Mouse (Mus musculus) intestine, embryonic 16.5 days (tissue): ENCODE results near the gene Sptbn2. TPM values are rescaled to one million over a fixed set of nuclear protein-coding genes. Genes with fewer than 3 reads are reported as not detected.

Experiments used
- ATAC-seq: fragments of 200-750 bp; cut with Nextera tagmentation; 2 replicates; pipeline ENCODE4 v1.8.0; 2017; ENCODE audit warnings: moderate TSS enrichment, moderate library complexity
- H3K27ac ChIP-seq: fragments of 300-500 bp; sonication (generic); 2 replicates; pipeline ENCODE4 v1.5.1; 2014; ENCODE audit warnings: mild to moderate bottlenecking, low read length
- H3K27me3 ChIP-seq: fragments of 300-500 bp; sonication (generic); replicated peaks from 2 replicates; pipeline ENCODE4 v1.6.1; 2014; ENCODE audit warnings: low read length, control low read depth, mixed read lengths; ENCODE audit not compliant: control insufficient read depth, insufficient read depth
- H3K36me3 ChIP-seq: fragments of 300-500 bp; sonication (generic); 2 replicates; pipeline ENCODE4 v1.6.1; 2014; ENCODE audit warnings: low read length, control low read depth; ENCODE audit not compliant: control insufficient read depth, insufficient read depth
- H3K4me1 ChIP-seq: fragments of 300-500 bp; sonication (generic); 2 replicates; pipeline ENCODE4 v1.6.1; 2014; ENCODE audit warnings: low read length, control low read depth, mixed read lengths; ENCODE audit not compliant: control insufficient read depth, insufficient read depth
- H3K4me2 ChIP-seq: fragments of 300-500 bp; sonication (generic); 2 replicates; pipeline ENCODE4 v1.6.1; 2014; ENCODE audit warnings: low read depth, low read length, control low read depth
- H3K4me3 ChIP-seq: fragments of 300-500 bp; sonication (generic); 2 replicates; pipeline ENCODE4 v1.5.1; 2014; ENCODE audit warnings: mild to moderate bottlenecking, low read length
- H3K9ac ChIP-seq: fragments of 300-500 bp; sonication (generic); 2 replicates; pipeline ENCODE4 v1.6.1; 2014; ENCODE audit warnings: low read depth, low read length
- H3K9me3 ChIP-seq: fragments of 300-500 bp; sonication (generic); 2 replicates; pipeline ENCODE4 v1.6.1; 2016; ENCODE audit warnings: low read length, control low read depth; ENCODE audit not compliant: control insufficient read depth
- WGBS: fragments of 180-500 bp; shearing (Covaris S2); extraction: QIAGEN DNeasy Blood & Tissue Kit; methylation state at CpG from one replicate; pipeline ENCODE4 v1.1.7; 2014; 5-methylcytosine and 5-hydroxymethylcytosine counted together
- polyA plus RNA-seq: library from polyadenylated mRNA; unstranded; fragments of >200 nt; fragmentation: Nextera tagmentation; extraction: Ambion mirVana; gene quantifications from 2 replicates; pipeline ENCODE4 v1.2.1, GENCODE M21; 2015

The Sptbn2 gene
- polyA plus RNA-seq, 1 experiment from 2014 or later: 0.77 TPM

GRCm38 (mm10) chr19:4718716-4719115 is 7.7 kb downstream of the Sptbn2 start:
- WGBS: 26% methylated on average over 12 of the region's 12 CpGs
- H3K4me3 ChIP-seq: no peak overlapping the region
- H3K27ac ChIP-seq: no peak overlapping the region

GRCm38 (mm10) chr19:4719351-4719764 is 8.4 kb downstream of the Sptbn2 start:
- Histone ChIP-seq H3K9me3 (no peaks in the 10 kb centered on the region), H3K27ac (0 out of 2 replicates have a peak overlapping the region, but pooled peaks have one; percentile 21), H3K4me3 (no peak overlapping the region), H3K27me3 (peaks cover 3% of the 10 kb centered on the region; the same call in 1 of the 2 replicates), H3K4me1 (peaks cover 8% of the 10 kb centered on the region; the same call in 1 of the 2 replicates), H3K36me3 (no peaks in the 10 kb centered on the region), H3K9ac (no peak overlapping the region), H3K4me2 (no peak overlapping the region)
- peak; percentile 79 for ATAC-seq
- WGBS: 22% methylated on average over 5 of the region's 5 CpGs

More at GRCm38 (mm10) chr19:4718716-4719115, 7.7 kb downstream of the Sptbn2 start:
- no peak for ATAC-seq
- Histone ChIP-seq H3K9ac (no peak overlapping the region), H3K36me3 (no peaks in the 10 kb centered on the region), H3K27me3 (peaks cover 8% of the 10 kb centered on the region), H3K4me2 (no peak overlapping the region; the same call in 1 of the 2 replicates), H3K9me3 (no peaks in the 10 kb centered on the region), H3K4me1 (peaks cover 8% of the 10 kb centered on the region; the same call in 1 of the 2 replicates)

- 77% methylated on average over 15 of the region's 15 CpGs for WGBS
- Histone ChIP-seq H3K9me3 (no peaks in the 10 kb centered on the region), H3K27ac (no peak overlapping the region), H3K4me1 (peaks cover 8% of the 10 kb centered on the region; the same call in 1 of the 2 replicates), H3K36me3 (no peaks in the 10 kb centered on the region), H3K4me3 (peak overlapping the region; percentile 40), H3K4me2 (peak overlapping the region; percentile 51), H3K9ac (peak overlapping the region; percentile 58; the same call in 1 of the 2 replicates), H3K27me3 (no peaks in the 10 kb centered on the region)
- no peak for ATAC-seq
Observed at GRCm38 (mm10) chr19:4720112-4720511, 9.1 kb downstream of the Sptbn2 start.

GRCm38 (mm10) chr19:4720671-4721244 is 9.8 kb downstream of the Sptbn2 start:
- Histone ChIP-seq H3K36me3 (no peaks in the 10 kb centered on the region), H3K4me2 (peak overlapping the region; percentile 51), H3K4me3 (peak overlapping the region; percentile 40), H3K9ac (peak overlapping the region; percentile 58), H3K27me3 (no peaks in the 10 kb centered on the region), H3K27ac (peak overlapping the region; percentile 41; the same call in 1 of the 2 replicates), H3K9me3 (no peaks in the 10 kb centered on the region), H3K4me1 (peaks cover 8% of the 10 kb centered on the region; the same call in 1 of the 2 replicates)
- WGBS: 17% methylated on average over 11 of the region's 11 CpGs
- peak; percentile 86 for ATAC-seq

- no peak overlapping the region for H3K4me3 ChIP-seq
- H3K36me3 ChIP-seq: no peaks in the 10 kb centered on the region
- no peaks in the 10 kb centered on the region for H3K27me3 ChIP-seq
- no peak overlapping the region for H3K4me2 ChIP-seq
- ATAC-seq: no peak
- H3K27ac ChIP-seq: no peak overlapping the region
- no peak overlapping the region for H3K9ac ChIP-seq
- WGBS: 84% methylated on average over 9 of the region's 9 CpGs
- H3K9me3 ChIP-seq: no peaks in the 10 kb centered on the region
- no peaks in the 10 kb centered on the region for H3K4me1 ChIP-seq
Observed at GRCm38 (mm10) chr19:4729186-4729585, 18.2 kb downstream of the Sptbn2 start.

GRCm38 (mm10) chr19:4733052-4733451 is 22.1 kb downstream of the Sptbn2 start:
- Histone ChIP-seq H3K4me1 (no peaks in the 10 kb centered on the region), H3K4me3 (no peak overlapping the region), H3K4me2 (no peak overlapping the region), H3K27ac (no peak overlapping the region), H3K9me3 (no peaks in the 10 kb centered on the region), H3K36me3 (no peaks in the 10 kb centered on the region), H3K9ac (no peak overlapping the region), H3K27me3 (no peaks in the 10 kb centered on the region)
- 86% methylated on average over 3 of the region's 3 CpGs for WGBS
- no peak for ATAC-seq

- 85% methylated on average over 13 of the region's 13 CpGs for WGBS
- H3K4me2 ChIP-seq: no peak overlapping the region
- H3K27ac ChIP-seq: no peak overlapping the region
- no peak overlapping the region for H3K4me3 ChIP-seq
- no peaks in the 10 kb centered on the region for H3K27me3 ChIP-seq
- no peaks in the 10 kb centered on the region for H3K36me3 ChIP-seq
- H3K9ac ChIP-seq: no peak overlapping the region
- H3K9me3 ChIP-seq: no peaks in the 10 kb centered on the region
- ATAC-seq: no peak
- H3K4me1 ChIP-seq: no peaks in the 10 kb centered on the region
Observed at GRCm38 (mm10) chr19:4737866-4738265, 26.9 kb downstream of the Sptbn2 start.

- Histone ChIP-seq H3K9ac (no peak overlapping the region), H3K27me3 (no peaks in the 10 kb centered on the region), H3K4me1 (no peaks in the 10 kb centered on the region), H3K4me3 (no peak overlapping the region), H3K9me3 (no peaks in the 10 kb centered on the region), H3K36me3 (no peaks in the 10 kb centered on the region), H3K27ac (no peak overlapping the region), H3K4me2 (no peak overlapping the region)
- no peak for ATAC-seq
- 92% methylated on average over 11 of the region's 11 CpGs for WGBS
Observed at GRCm38 (mm10) chr19:4739053-4739452, 28.1 kb downstream of the Sptbn2 start.

GRCm38 (mm10) chr19:4739762-4740161 is 28.8 kb downstream of the Sptbn2 start:
- no peak for ATAC-seq
- Histone ChIP-seq H3K27me3 (no peaks in the 10 kb centered on the region), H3K36me3 (no peaks in the 10 kb centered on the region), H3K9me3 (no peaks in the 10 kb centered on the region), H3K9ac (no peak overlapping the region), H3K4me3 (no peak overlapping the region), H3K27ac (no peak overlapping the region), H3K4me1 (no peaks in the 10 kb centered on the region), H3K4me2 (no peak overlapping the region)
- 92% methylated on average over 5 of the region's 5 CpGs for WGBS
